Mouse (Mus musculus) stomach, embryonic 15.5 days (tissue): ENCODE results near the gene Ramac. TPM values are rescaled to one million over a fixed set of nuclear protein-coding genes. Genes with fewer than 3 reads are reported as not detected.

Experiments
- ATAC-seq: fragments of 200-750 bp; cut with Nextera tagmentation; 2 replicates; pipeline ENCODE4 v1.8.0; 2017; ENCODE audit warnings: low read depth, moderate number of reproducible peaks, moderate TSS enrichment; ENCODE audit not compliant: insufficient read depth, low FRiP score
- H3K27ac ChIP-seq: fragments of 300-500 bp; sonication (generic); 2 replicates; pipeline ENCODE4 v1.5.1; 2015; ENCODE audit warnings: mild to moderate bottlenecking, inconsistent platforms
- H3K27me3 ChIP-seq: fragments of 300-500 bp; sonication (generic); replicated peaks from 2 replicates; pipeline ENCODE4 v1.6.1; 2015; ENCODE audit warnings: inconsistent platforms
- H3K36me3 ChIP-seq: fragments of 300-500 bp; sonication (generic); 2 replicates; pipeline ENCODE4 v1.6.1; 2015; ENCODE audit warnings: inconsistent platforms
- H3K4me1 ChIP-seq: fragments of 300-500 bp; sonication (generic); 2 replicates; pipeline ENCODE4 v1.6.1; 2015; ENCODE audit warnings: inconsistent platforms
- H3K4me2 ChIP-seq: fragments of 300-500 bp; sonication (generic); 2 replicates; pipeline ENCODE4 v1.6.1; 2015; ENCODE audit warnings: mild to moderate bottlenecking, inconsistent platforms
- H3K4me3 ChIP-seq: fragments of 300-500 bp; sonication (generic); replicated peaks from 2 replicates; pipeline ENCODE4 v1.5.1; 2015; ENCODE audit warnings: inconsistent platforms
- H3K9ac ChIP-seq: fragments of 300-500 bp; sonication (generic); 2 replicates; pipeline ENCODE4 v1.6.1; 2015; ENCODE audit warnings: inconsistent platforms
- H3K9me3 ChIP-seq: fragments of 300-500 bp; sonication (generic); 2 replicates; pipeline ENCODE4 v1.6.1; 2016; ENCODE audit warnings: inconsistent platforms
- WGBS: fragments of 180-500 bp; shearing (Covaris S2); methylation state at CpG from one replicate; pipeline ENCODE4 v1.1.7; 2015; 5-methylcytosine and 5-hydroxymethylcytosine counted together
- polyA plus RNA-seq: library from polyadenylated mRNA; unstranded; fragments of >200 nt; fragmentation: Nextera tagmentation; extraction: Ambion mirVana; gene quantifications from 2 replicates; pipeline ENCODE4 v1.2.1, GENCODE M21; 2015

Ramac gene
- polyA plus RNA-seq, 1 experiment from 2014 or later: 144 TPM

DNA sequence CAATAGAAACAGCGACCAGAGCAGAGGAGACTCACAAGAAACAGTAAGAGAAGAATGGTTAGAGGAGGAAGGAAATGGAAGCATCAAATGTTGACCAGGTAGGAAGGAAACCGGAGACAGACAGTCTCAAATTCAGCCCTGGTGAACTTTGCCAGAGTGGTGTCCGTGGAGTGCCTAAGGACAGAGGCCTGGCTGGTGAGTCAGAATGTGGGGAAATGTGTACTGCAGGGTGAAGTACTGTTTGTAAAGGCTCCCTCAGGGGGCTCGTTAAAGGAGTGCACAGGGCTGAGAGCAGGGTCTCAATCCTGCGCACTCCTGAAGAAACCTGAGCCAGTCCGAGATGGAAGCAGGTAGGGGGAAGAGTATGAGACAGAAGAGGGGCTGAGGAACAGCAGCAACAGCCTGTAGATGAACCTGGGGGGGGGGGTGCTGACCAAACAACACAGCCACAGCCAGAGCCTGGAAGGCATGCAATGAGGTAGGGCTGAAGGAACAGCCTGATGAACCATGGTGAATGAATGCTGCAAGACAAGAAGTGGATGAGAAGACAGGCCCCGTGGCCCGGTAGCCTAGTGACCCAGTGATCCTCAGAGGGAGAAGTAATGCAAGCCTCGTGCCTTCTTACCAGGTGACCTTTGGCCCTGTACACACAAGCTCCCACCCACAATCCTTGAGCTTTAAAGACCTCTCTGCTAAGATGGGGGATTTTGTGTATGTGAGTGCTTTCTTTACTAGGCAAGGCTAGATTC, 27.3 kb upstream of the Ramac start:
- Histone ChIP-seq H3K36me3 (no peaks in the 10 kb centered on the region), H3K4me2 (no peak overlapping the region), H3K4me3 (no peak overlapping the region), H3K9me3 (no peaks in the 10 kb centered on the region), H3K27me3 (no peaks in the 10 kb centered on the region), H3K9ac (no peak overlapping the region), H3K4me1 (no peaks in the 10 kb centered on the region), H3K27ac (no peak overlapping the region)
- no peak for ATAC-seq
- 54% methylated on average over 9 of the region's 9 CpGs for WGBS

DNA sequence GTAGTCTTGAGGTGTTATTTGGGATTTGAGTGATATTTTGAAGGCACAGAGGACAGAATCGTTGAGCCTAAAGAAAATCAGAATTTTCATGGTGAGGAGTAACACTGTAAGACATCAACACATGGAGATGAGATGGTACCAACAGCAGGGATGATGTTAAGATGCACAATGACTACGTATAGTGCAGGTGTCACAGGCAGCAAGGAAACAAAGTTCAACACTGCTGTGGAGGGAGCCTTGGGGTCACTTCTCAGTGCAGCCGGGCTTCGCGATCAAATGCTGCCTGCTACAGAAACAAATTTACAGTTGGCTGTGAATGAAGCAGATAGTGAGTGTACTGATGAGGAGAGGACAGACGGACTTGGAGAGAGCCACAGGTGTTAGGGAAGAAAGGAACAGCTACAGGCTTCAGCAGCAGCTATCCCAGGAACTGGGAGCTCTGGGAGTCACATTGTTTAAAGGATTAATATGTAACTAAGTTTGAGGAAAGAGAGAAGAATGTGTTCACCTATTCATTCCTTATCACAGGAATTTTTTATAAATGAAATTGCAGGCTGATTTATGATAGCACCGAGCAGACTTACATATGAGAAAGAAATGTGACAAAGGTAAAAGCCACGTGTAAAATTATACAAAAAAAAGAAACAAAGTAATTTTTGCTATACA, 23.9 kb upstream of the Ramac start:
- peak; percentile 71 for ATAC-seq
- WGBS: 52% methylated on average over 8 of the region's 8 CpGs

DNA sequence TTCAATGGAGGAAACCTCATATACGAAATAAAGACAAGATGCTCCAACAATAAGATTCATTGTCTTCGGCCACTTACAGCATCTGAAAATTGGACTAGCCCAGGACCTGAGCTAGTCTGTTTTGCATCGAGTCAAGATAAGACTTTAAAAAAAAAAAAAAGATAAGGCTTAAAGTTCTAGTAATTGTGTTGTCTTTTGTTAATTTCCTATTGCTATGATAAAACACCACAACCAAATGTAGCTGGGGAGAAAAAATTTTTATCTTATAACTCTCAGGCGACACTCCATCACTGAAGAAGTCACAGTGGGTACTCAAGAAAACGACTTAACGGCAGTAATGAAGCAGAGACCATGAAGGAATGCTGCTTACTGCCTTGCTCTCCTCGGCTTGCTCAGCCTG, 22.7 kb upstream of the Ramac start:
- H3K4me3 ChIP-seq: no peak overlapping the region
- H3K9ac ChIP-seq: no peak overlapping the region
- H3K4me2 ChIP-seq: no peak overlapping the region
- no peaks in the 10 kb centered on the region for H3K27me3 ChIP-seq
- no peaks in the 10 kb centered on the region for H3K36me3 ChIP-seq
- ATAC-seq: no peak
- no peaks in the 10 kb centered on the region for H3K9me3 ChIP-seq
- no peaks in the 10 kb centered on the region for H3K4me1 ChIP-seq
- no peak overlapping the region for H3K27ac ChIP-seq
- WGBS: 86% methylated on average over 7 of the region's 7 CpGs

More for the DNA sequence above, 23.9 kb upstream of the Ramac start:
- Histone ChIP-seq H3K9ac (no peak overlapping the region), H3K4me2 (peak overlapping the region; percentile 30; the same call in 1 of the 2 replicates), H3K27ac (peak overlapping the region; percentile 59; the same call in 1 of the 2 replicates), H3K36me3 (no peaks in the 10 kb centered on the region), H3K27me3 (no peaks in the 10 kb centered on the region), H3K4me3 (no peak overlapping the region), H3K9me3 (no peaks in the 10 kb centered on the region), H3K4me1 (no peaks in the 10 kb centered on the region)

DNA sequence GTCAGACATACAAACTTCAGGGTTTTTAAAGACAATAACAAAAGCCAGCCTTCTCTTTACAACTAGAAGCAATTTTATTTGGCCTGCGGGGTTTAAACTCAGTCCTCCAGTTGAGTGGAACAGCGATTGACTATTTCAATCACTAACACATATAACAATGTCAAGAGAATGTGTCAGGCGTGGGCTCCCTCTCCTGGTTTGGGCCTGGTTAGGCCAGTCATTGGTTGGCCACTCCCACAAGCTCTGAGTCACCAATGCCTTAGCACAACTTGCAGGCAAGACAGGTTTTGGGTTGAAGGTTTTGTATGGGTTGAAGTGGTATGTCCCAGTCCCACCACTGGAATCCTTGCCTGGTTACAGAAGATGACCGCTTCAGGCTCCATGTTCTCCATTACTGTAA, 18.6 kb upstream of the Ramac start:
- 73% methylated on average over 4 of the region's 4 CpGs for WGBS
- no peak; the same call in 1 of the 2 replicates for ATAC-seq
- Histone ChIP-seq H3K9me3 (no peaks in the 10 kb centered on the region), H3K4me3 (no peak overlapping the region), H3K36me3 (no peaks in the 10 kb centered on the region), H3K9ac (no peak overlapping the region), H3K4me1 (no peaks in the 10 kb centered on the region), H3K4me2 (no peak overlapping the region), H3K27me3 (no peaks in the 10 kb centered on the region), H3K27ac (no peak overlapping the region)

DNA sequence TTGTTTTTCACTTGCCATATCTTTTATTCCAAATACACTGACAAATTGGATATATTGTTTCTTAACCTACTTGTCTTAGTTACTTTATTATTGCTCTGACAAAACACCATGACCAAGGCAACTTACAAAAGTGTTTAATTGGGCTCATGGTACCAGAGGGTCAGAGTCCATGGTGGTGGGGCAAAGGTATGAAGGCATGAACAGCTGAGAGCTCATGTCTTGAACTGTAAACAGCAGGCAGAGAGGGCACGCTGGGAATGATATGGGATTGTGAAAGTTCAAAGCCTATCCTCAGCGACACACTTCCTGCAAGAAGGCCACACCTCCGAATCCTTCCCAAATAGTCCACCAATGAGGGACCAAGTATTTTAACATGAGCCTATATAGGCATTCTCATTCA, 14.8 kb upstream of the Ramac start:
- Histone ChIP-seq H3K27me3 (no peaks in the 10 kb centered on the region), H3K9me3 (no peaks in the 10 kb centered on the region), H3K4me2 (no peak overlapping the region), H3K36me3 (no peaks in the 10 kb centered on the region), H3K27ac (no peak overlapping the region), H3K4me3 (no peak overlapping the region), H3K4me1 (no peaks in the 10 kb centered on the region), H3K9ac (no peak overlapping the region)
- ATAC-seq: no peak
- 80% methylated on average over 3 of the region's 3 CpGs for WGBS

DNA sequence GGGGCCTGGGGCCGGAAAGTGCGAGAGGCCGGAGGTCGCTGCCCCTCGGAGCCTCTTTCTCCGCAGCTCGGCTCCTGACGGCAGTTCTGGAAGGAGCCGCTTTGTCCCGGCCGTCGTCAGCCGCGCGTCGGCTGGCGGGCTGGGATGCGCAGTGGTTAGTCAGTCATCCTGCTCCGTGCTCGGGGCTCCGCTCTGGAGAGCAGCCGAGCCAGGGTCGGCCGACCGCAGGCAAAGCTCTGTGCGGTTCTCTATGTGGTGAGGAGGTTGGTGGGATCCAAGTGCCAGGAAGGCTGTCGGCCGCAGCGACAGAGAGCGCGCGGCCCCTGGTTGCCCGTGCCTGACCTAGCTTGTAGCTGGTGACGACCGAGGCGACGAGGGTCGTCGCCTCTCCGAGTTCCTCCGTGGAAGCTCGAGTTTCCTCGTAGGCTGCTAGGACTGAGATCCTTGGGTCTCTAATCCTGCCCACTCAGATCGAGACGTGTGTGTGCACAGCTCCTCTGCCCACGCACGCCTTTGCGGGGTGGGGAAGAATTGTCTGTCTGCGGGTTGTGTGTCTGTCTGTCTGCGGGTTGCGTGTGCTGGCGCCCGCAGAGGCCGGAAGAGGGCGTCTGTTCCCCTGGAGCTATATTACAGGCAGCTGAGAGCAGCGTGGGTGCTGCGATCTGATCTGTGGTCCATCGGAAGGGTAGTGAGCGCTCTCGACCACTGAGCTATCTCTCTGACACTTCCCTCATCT, 553 bp downstream of the Ramac start:
- H3K27me3 ChIP-seq: no peaks in the 10 kb centered on the region
- peaks cover 8% of the 10 kb centered on the region; the same call in 1 of the 2 replicates for H3K4me1 ChIP-seq
- peak; percentile 58 for ATAC-seq
- peak overlapping the region; percentile 91 for H3K27ac ChIP-seq
- no peaks in the 10 kb centered on the region for H3K9me3 ChIP-seq
- WGBS: 3% methylated on average over 60 of the region's 60 CpGs
- peak overlapping the region; percentile 92 for H3K4me2 ChIP-seq
- H3K4me3 ChIP-seq: peak overlapping the region; percentile 99
- H3K36me3 ChIP-seq: no peaks in the 10 kb centered on the region
- H3K9ac ChIP-seq: peak overlapping the region; percentile 98

DNA sequence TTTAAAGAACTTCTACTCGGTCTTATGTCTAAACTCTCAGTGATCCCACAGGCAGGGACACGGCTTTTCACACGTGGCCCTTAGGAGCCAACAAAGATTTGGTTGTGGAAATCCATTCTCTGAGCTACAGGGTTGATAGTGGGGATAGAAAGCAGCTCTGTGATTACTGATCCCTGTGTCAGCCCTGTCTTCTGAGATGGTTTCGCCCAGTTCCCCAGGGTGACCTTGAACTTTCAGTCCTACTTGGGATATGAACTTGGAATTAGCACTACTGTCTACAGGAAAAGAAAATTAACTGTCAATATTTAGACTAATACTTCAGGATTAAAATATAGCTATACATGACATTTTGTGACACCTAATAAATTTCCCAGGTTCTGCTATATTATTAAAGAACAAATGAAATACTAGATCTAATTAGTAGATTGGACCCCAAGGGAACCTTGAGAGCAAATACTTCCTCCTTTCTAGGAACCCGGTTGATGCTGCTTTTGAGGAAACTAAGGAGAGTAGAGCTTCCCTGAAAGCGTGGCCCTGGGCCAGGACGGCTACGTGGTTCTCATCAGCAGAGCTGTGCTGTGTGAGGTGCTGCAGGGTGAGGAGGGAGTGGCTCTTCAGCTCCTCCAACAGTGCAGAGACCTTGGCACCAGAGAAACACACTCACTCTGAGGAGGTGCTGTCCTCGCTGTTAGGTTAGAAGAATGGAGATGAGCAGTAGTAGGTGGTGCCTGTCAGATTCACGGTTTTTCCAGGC, 10.2 kb downstream of the Ramac start:
- Histone ChIP-seq H3K36me3 (no peaks in the 10 kb centered on the region; the same call in 1 of the 2 replicates), H3K4me2 (no peak overlapping the region), H3K27me3 (no peaks in the 10 kb centered on the region), H3K4me1 (no peaks in the 10 kb centered on the region), H3K27ac (no peak overlapping the region), H3K4me3 (no peak overlapping the region), H3K9ac (no peak overlapping the region), H3K9me3 (no peaks in the 10 kb centered on the region)
- 68% methylated on average over 10 of the region's 10 CpGs for WGBS
- no peak for ATAC-seq

DNA sequence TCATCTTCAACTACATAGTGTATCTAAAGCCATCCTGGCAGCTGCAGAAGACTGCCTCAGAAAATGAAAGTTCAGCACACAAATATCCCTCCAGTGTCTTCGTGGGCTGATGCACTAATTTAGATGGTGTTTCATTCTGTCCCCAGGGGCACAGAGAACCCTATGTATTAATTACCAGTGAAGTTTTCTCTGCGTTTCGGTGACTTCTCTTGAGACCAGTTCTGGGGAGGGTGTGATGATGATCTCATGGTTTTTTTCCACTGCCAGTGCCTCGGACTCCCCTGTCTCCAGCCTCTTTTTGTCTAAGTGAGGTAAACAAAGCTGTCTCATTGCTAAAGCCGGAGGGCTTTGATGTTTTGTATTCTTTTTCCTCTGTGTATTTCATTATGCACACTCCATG, 12.6 kb downstream of the Ramac start:
- 77% methylated on average over 5 of the region's 5 CpGs for WGBS

DNA sequence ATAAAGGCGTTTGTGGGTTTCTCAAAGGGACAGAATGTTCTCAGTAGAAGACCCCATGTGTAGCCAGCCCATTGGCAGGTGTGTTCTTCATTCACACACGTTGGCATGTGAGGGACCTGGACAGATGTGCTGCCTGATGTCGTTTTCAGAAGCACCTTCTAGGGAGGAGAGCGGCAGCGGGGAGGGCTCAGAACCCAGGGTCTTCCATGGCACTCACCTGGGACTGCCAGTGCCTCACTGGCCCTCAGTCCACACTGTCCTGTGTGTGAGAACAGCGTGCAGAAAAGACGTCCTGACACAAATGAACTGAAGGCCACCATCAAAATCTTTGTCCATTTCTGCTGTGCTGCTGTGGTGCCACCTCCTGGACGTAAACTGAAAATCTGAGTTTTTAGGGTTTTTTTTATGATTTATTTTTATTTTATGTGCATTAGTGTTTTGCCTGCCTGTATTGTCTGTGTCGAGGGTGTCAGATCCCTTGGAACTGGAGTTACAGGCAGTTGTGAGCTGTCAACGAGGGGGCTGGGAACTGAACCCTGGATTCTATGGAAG, 15.0 kb downstream of the Ramac start:
- 0 out of 2 replicates have a peak, but pooled peaks cover 7% of the 10 kb centered on the region for H3K9me3 ChIP-seq
- no peak overlapping the region for H3K4me2 ChIP-seq
- no peak overlapping the region for H3K27ac ChIP-seq
- no peak overlapping the region for H3K9ac ChIP-seq
- H3K4me1 ChIP-seq: no peaks in the 10 kb centered on the region
- no peaks in the 10 kb centered on the region for H3K27me3 ChIP-seq
- H3K4me3 ChIP-seq: no peak overlapping the region
- H3K36me3 ChIP-seq: peaks cover 16% of the 10 kb centered on the region
- no peak for ATAC-seq
- WGBS: 71% methylated on average over 10 of the region's 10 CpGs

More for the DNA sequence above, 12.6 kb downstream of the Ramac start:
- H3K27me3 ChIP-seq: no peaks in the 10 kb centered on the region
- H3K9ac ChIP-seq: no peak overlapping the region
- no peak overlapping the region for H3K27ac ChIP-seq
- no peaks in the 10 kb centered on the region for H3K4me1 ChIP-seq
- ATAC-seq: no peak
- 0 out of 2 replicates have a peak, but pooled peaks cover 2% of the 10 kb centered on the region for H3K9me3 ChIP-seq
- no peak overlapping the region for H3K4me3 ChIP-seq
- H3K36me3 ChIP-seq: peaks cover 6% of the 10 kb centered on the region
- no peak overlapping the region for H3K4me2 ChIP-seq

DNA sequence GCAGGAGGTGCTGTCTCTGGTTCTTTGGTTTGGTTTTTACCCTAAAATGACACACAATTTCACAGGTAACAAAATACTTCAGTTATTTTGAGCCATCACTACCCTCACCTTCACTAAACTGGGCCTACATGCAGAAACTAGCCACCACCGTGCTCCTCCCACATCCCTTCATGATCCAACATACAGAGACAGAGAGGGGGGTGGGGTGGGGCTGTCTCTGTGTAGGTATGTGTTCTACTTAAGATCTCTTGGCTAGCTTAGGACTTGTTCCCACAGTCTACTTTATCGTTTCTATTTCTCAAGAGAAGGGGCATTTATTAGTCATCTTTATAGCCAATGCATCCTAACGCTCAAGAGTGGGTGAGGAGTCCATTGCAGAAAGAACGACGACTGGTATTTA, 25.8 kb downstream of the Ramac start:
- H3K27ac ChIP-seq: peak overlapping the region; percentile 98
- peak overlapping the region; percentile 79 for H3K4me2 ChIP-seq
- peak; percentile 41; the same call in 1 of the 2 replicates for ATAC-seq
- H3K36me3 ChIP-seq: peaks cover 12% of the 10 kb centered on the region; the same call in 1 of the 2 replicates
- no peaks in the 10 kb centered on the region for H3K27me3 ChIP-seq
- 2% methylated on average over 5 of the region's 5 CpGs for WGBS
- peak overlapping the region; percentile 69; the same call in 1 of the 2 replicates for H3K9ac ChIP-seq
- H3K4me1 ChIP-seq: peaks cover 3% of the 10 kb centered on the region; the same call in 1 of the 2 replicates
- peak overlapping the region; percentile 61 for H3K4me3 ChIP-seq
- no peaks in the 10 kb centered on the region for H3K9me3 ChIP-seq
